Mouse (Mus musculus): ENCODE results near the gene Tacc3. TPM values are rescaled to one million over a fixed set of nuclear protein-coding genes. Genes with fewer than 3 reads are reported as not detected.
A peak's percentile ranks its signal among the peaks of the same experiment; 100 is the strongest.

Gene Tacc3
- polyA plus RNA-seq, 1 experiment = 33.1 TPM

- no peak for TF ChIP-seq FLI1 (IDR thresholded peaks at IDR 0.05; ENCODE audit: low read length)
- H3K36me3 ChIP-seq (replicated peaks; ENCODE audit: low read length) = no peaks in the 10 kb centered on the region
- peaks cover 70% of the 10 kb centered on the region for H3K27me3 ChIP-seq (replicated peaks)
- no peaks in the 10 kb centered on the region for H3K9me3 ChIP-seq
- H3K4me3 ChIP-seq (replicated peaks) = no peak overlapping the region
- peaks cover 17% of the 10 kb centered on the region for H3K4me1 ChIP-seq
These were observed 57.3 kb downstream of the Tacc3 start for GRCm38 (mm10) chr5:33715182-33715581.

- H3K4me3 ChIP-seq (replicated peaks) = no peak overlapping the region
- peaks cover 76% of the 10 kb centered on the region for H3K27me3 ChIP-seq (replicated peaks)
- no peaks in the 10 kb centered on the region for H3K9me3 ChIP-seq
- H3K36me3 ChIP-seq (replicated peaks; ENCODE audit: low read length) = no peaks in the 10 kb centered on the region
- TF ChIP-seq FLI1 (IDR thresholded peaks at IDR 0.05; ENCODE audit: low read length) (no peak), GATA1 (IDR thresholded peaks at IDR 0.05; ENCODE audit: borderline replicate concordance, low read length) (no peak)
- H3K4me1 ChIP-seq = peaks cover 29% of the 10 kb centered on the region
These were observed 58.5 kb downstream of the Tacc3 start for GRCm38 (mm10) chr5:33716467-33716866.

GRCm38 (mm10) chr5:33718460-33718859 is 60.5 kb downstream of the Tacc3 start:
- peaks cover 48% of the 10 kb centered on the region for H3K4me1 ChIP-seq
- no peaks in the 10 kb centered on the region for H3K9me3 ChIP-seq
- no peaks in the 10 kb centered on the region for H3K36me3 ChIP-seq (replicated peaks; ENCODE audit: low read length)
- H3K4me3 ChIP-seq (replicated peaks) = no peak overlapping the region
- H3K27me3 ChIP-seq (replicated peaks) = peaks cover 82% of the 10 kb centered on the region
- TF ChIP-seq FLI1 (IDR thresholded peaks at IDR 0.05; ENCODE audit: low read length) = no peak
- no peak for TF ChIP-seq GATA1 (IDR thresholded peaks at IDR 0.05; ENCODE audit: borderline replicate concordance, low read length)

- H3K27me3 ChIP-seq (replicated peaks) = peaks cover 83% of the 10 kb centered on the region
- H3K4me1 ChIP-seq = peaks cover 50% of the 10 kb centered on the region
- peak overlapping the region; percentile 91 for H3K4me3 ChIP-seq (replicated peaks)
- no peaks in the 10 kb centered on the region for H3K9me3 ChIP-seq
- no peaks in the 10 kb centered on the region for H3K36me3 ChIP-seq (replicated peaks; ENCODE audit: low read length)
- TF ChIP-seq FLI1 (IDR thresholded peaks at IDR 0.05; ENCODE audit: low read length) (no peak), GATA1 (IDR thresholded peaks at IDR 0.05; ENCODE audit: borderline replicate concordance, low read length) (no peak)
These were observed 63.0 kb downstream of the Tacc3 start for GRCm38 (mm10) chr5:33720852-33721490.

GRCm38 (mm10) chr5:33721541-33722265 is 63.8 kb downstream of the Tacc3 start, which contains the start of gene Fgfr3:
Gene Fgfr3, plus strand, starts transcription at chr5:33721674.
- no peaks in the 10 kb centered on the region for H3K9me3 ChIP-seq
- H3K36me3 ChIP-seq (replicated peaks; ENCODE audit: low read length) = no peaks in the 10 kb centered on the region
- peak within 1 kb of the TSS; percentile 91 for H3K4me3 ChIP-seq (replicated peaks)
- H3K27me3 ChIP-seq (replicated peaks) = peaks cover 85% of the 10 kb centered on the region
- no peak for TF ChIP-seq FLI1 (IDR thresholded peaks at IDR 0.05; ENCODE audit: low read length)
- no peak for TF ChIP-seq GATA1 (IDR thresholded peaks at IDR 0.05; ENCODE audit: borderline replicate concordance, low read length)
- H3K4me1 ChIP-seq = peaks cover 46% of the 10 kb centered on the region

- H3K4me1 ChIP-seq = peaks cover 43% of the 10 kb centered on the region
- no peaks in the 10 kb centered on the region for H3K9me3 ChIP-seq
- TF ChIP-seq GATA1 (IDR thresholded peaks at IDR 0.05; ENCODE audit: borderline replicate concordance, low read length) = no peak
- TF ChIP-seq FLI1 (IDR thresholded peaks at IDR 0.05; ENCODE audit: low read length) = no peak
- peak overlapping the region; percentile 91 for H3K4me3 ChIP-seq (replicated peaks)
- H3K27me3 ChIP-seq (replicated peaks) = peaks cover 93% of the 10 kb centered on the region
- no peaks in the 10 kb centered on the region for H3K36me3 ChIP-seq (replicated peaks; ENCODE audit: low read length)
These were observed 64.5 kb downstream of the Tacc3 start for GRCm38 (mm10) chr5:33722266-33723018.

- TF ChIP-seq GATA1 (IDR thresholded peaks at IDR 0.05; ENCODE audit: borderline replicate concordance, low read length) = no peak
- no peak for TF ChIP-seq FLI1 (IDR thresholded peaks at IDR 0.05; ENCODE audit: low read length)
These were observed 65.2 kb downstream of the Tacc3 start for GRCm38 (mm10) chr5:33723019-33723640.

GRCm38 (mm10) chr5:33723641-33724465 is 65.9 kb downstream of the Tacc3 start:
- peaks cover 98% of the 10 kb centered on the region for H3K27me3 ChIP-seq (replicated peaks)
- no peaks in the 10 kb centered on the region for H3K36me3 ChIP-seq (replicated peaks; ENCODE audit: low read length)
- H3K9me3 ChIP-seq = no peaks in the 10 kb centered on the region
- TF ChIP-seq FLI1 (IDR thresholded peaks at IDR 0.05; ENCODE audit: low read length) (no peak), GATA1 (IDR thresholded peaks at IDR 0.05; ENCODE audit: borderline replicate concordance, low read length) (no peak)
- peaks cover 41% of the 10 kb centered on the region for H3K4me1 ChIP-seq
- H3K4me3 ChIP-seq (replicated peaks) = peak overlapping the region; percentile 91

More at GRCm38 (mm10) chr5:33723019-33723640, 65.2 kb downstream of the Tacc3 start:
- H3K4me1 ChIP-seq = peaks cover 43% of the 10 kb centered on the region
- H3K9me3 ChIP-seq = no peaks in the 10 kb centered on the region
- H3K36me3 ChIP-seq (replicated peaks; ENCODE audit: low read length) = no peaks in the 10 kb centered on the region
- H3K4me3 ChIP-seq (replicated peaks) = peak overlapping the region; percentile 91
- peaks cover 98% of the 10 kb centered on the region for H3K27me3 ChIP-seq (replicated peaks)

Measured in megakaryocyte, embryonic 14.5 days (primary cell).